Mouse (Mus musculus) forebrain, embryonic 11.5 days (tissue): ENCODE data around the gene Nlrp4b. TPM values are rescaled to one million over a fixed set of nuclear protein-coding genes. Genes with fewer than 3 reads are reported as not detected.
"Not testable (repeated sequence)": the region's sequence is repeated elsewhere in the genome, so short reads cannot be mapped to it uniquely, and the experiment has no call there.

Experiments used
- ATAC-seq: fragments of 200-750 bp; cut with Nextera tagmentation; replicated peaks from 2 replicates; pipeline ENCODE4 v1.8.0; 2017; ENCODE audit warnings: moderate TSS enrichment; ENCODE audit not compliant: low FRiP score
- DNase-seq: peaks from one replicate; pipeline ENCODE4 v3.0.0-alpha.2; 2017; ENCODE audit warnings: low spot score
- H3K27ac ChIP-seq: fragments of 300-500 bp; sonication (generic); 2 replicates; pipeline ENCODE4 v1.5.1; 2014; ENCODE audit warnings: low read depth, low read length
- H3K27me3 ChIP-seq: fragments of 300-500 bp; sonication (generic); 2 replicates; pipeline ENCODE4 v1.6.1; 2014; ENCODE audit warnings: mild to moderate bottlenecking, low read length, mixed read lengths; ENCODE audit not compliant: control insufficient read depth, insufficient read depth
- H3K36me3 ChIP-seq: fragments of 300-500 bp; sonication (generic); 2 replicates; pipeline ENCODE4 v1.6.1; 2014; ENCODE audit warnings: mild to moderate bottlenecking, low read length, moderate library complexity, mixed read lengths; ENCODE audit not compliant: control insufficient read depth, insufficient read depth
- H3K4me1 ChIP-seq: fragments of 300-500 bp; sonication (generic); replicated peaks from 2 replicates; pipeline ENCODE4 v1.6.1; 2014; ENCODE audit warnings: low read length, mixed read lengths; ENCODE audit not compliant: control insufficient read depth, insufficient read depth
- H3K4me2 ChIP-seq: fragments of 300-500 bp; sonication (generic); 2 replicates; pipeline ENCODE4 v1.6.1; 2014; ENCODE audit warnings: low read depth, mild to moderate bottlenecking, low read length, moderate library complexity, mixed read lengths; ENCODE audit not compliant: severe bottlenecking
- H3K4me3 ChIP-seq: fragments of 300-500 bp; sonication (generic); 2 replicates; pipeline ENCODE4 v1.5.1; 2014; ENCODE audit warnings: low read depth, low read length
- H3K9ac ChIP-seq: fragments of 300-500 bp; sonication (generic); 2 replicates; pipeline ENCODE4 v1.6.1; 2014; ENCODE audit warnings: low read length
- H3K9me3 ChIP-seq: fragments of 300-500 bp; sonication (generic); 2 replicates; pipeline ENCODE4 v1.6.1; 2016; ENCODE audit warnings: low read length, mixed read lengths; ENCODE audit not compliant: control insufficient read depth
- WGBS: fragments of 180-500 bp; shearing (Covaris S2); extraction: QIAGEN DNeasy Blood & Tissue Kit; methylation state at CpG from one replicate; pipeline ENCODE4 v1.1.7; 2014; 5-methylcytosine and 5-hydroxymethylcytosine counted together
- polyA plus RNA-seq: library from polyadenylated mRNA; unstranded; fragments of >200 nt; fragmentation: Nextera tagmentation; extraction: Ambion mirVana; gene quantifications from 2 replicates; pipeline ENCODE4 v1.2.1, GENCODE M21; 2014

Gene Nlrp4b
- polyA plus RNA-seq: not detected in 2 replicates

- Histone ChIP-seq H3K9ac (no peak within 1 kb of the TSS), H3K27me3 (no peaks in the 10 kb centered on the region), H3K4me3 (no peak within 1 kb of the TSS), H3K36me3 (no peaks in the 10 kb centered on the region), H3K4me1 (no peaks in the 10 kb centered on the region), H3K4me2 (no peak within 1 kb of the TSS), H3K9me3 (peaks cover 11% of the 10 kb centered on the region; the same call in 1 of the 2 replicates), H3K27ac (no peak within 1 kb of the TSS)
- no peak for ATAC-seq
- 91% methylated on average over 1 of the region's 1 CpGs for WGBS
- DNase-seq: no peak
Observed at GRCm38 (mm10) chr7:10687489-10687888, at the start of gene Nlrp4b. Gene Nlrp4b (plus strand): TSS chr7:10687789.

- no peak for ATAC-seq
- H3K27ac ChIP-seq: no peak within 1 kb of the TSS
Observed at GRCm38 (mm10) chr7:10754264-10754663, 66.7 kb downstream of the Nlrp4b start, which contains the start of gene Vmn1r71. Gene Vmn1r71 (minus strand): TSS chr7:10754364.

DNA sequence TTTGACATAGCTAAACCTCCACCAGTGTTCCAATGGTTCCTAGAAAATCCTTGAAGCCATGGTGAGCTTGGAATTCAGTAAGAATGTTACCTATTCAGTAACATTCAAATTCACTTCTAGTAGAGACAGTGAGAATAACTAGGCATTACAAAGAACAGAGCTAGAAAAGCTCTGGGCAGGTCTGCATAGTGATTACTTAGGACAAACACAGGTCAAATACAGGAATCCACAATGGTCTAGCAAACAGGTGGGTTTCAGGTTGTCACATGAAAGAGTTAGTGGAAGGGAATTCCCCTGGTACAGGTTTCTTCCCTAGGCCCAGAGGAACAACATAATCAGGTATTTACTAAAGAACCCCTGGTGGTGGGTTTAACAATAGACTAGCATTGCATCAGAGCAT is 70.0 kb downstream of the Nlrp4b start:
- H3K9ac ChIP-seq, ATAC-seq, H3K9me3 ChIP-seq, H3K27me3 ChIP-seq, H3K4me2 ChIP-seq, H3K36me3 ChIP-seq, DNase-seq, H3K4me3 ChIP-seq, H3K27ac ChIP-seq, H3K4me1 ChIP-seq: not testable (repeated sequence)

More at GRCm38 (mm10) chr7:10754264-10754663, 66.7 kb downstream of the Nlrp4b start, which contains the start of gene Vmn1r71:
- Histone ChIP-seq H3K9ac (no peak within 1 kb of the TSS), H3K4me1 (no peaks in the 10 kb centered on the region), H3K4me2 (no peak within 1 kb of the TSS), H3K9me3 (peaks cover 2% of the 10 kb centered on the region; the same call in 1 of the 2 replicates), H3K27me3 (no peaks in the 10 kb centered on the region), H3K4me3 (no peak within 1 kb of the TSS), H3K36me3 (no peaks in the 10 kb centered on the region)
- no peak for DNase-seq

Other genes with a start within 250 kb of the Nlrp4b start
- not detected in 2 replicates for gene Vmn1r67, start 244.5 kb upstream of the Nlrp4b start, polyA plus RNA-seq
- gene Zik1, start 192.4 kb upstream of the Nlrp4b start, polyA plus RNA-seq: 56.0 and 56.9 TPM in 2 replicates
- not detected in 2 replicates for gene Vmn1r68, start 129.3 kb upstream of the Nlrp4b start, polyA plus RNA-seq
- not detected in 2 replicates for gene Vmn1r69, start 74.1 kb upstream of the Nlrp4b start, polyA plus RNA-seq
- not detected in 2 replicates for gene Vmn1r70, start 56.3 kb upstream of the Nlrp4b start, polyA plus RNA-seq
- not detected in 2 replicates for gene Vmn1r71, start 66.6 kb downstream of the Nlrp4b start, polyA plus RNA-seq
- not detected in 2 replicates for gene Zscan4b, start 217.3 kb downstream of the Nlrp4b start, polyA plus RNA-seq